Mouse (Mus musculus): Measurements from ENCODE around the gene Daam2.

Daam2 gene

DNA sequence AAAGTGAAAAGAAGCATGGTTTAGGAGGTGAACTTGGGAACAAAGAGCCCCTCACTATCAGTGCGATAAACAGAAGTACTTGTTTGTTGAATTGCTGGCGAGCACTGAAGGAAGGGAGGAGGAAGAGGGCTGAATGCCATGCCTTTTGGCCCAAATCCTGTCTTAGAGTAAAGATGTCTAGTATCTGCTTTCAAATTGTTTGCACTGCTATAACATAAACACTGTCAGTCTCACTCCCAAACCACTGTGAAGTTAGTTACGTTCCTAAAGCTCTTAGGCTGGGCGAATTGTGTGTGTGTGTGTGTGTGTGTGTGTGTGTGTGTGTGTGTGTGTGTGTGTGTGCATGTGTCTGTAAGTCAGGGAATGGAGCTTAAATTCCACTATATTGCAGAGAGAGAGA, 28.6 kb downstream of the Daam2 start:
- no peak for ATAC-seq (ENCODE audit: insufficient number of reproducible peaks, low FRiP score, low TSS enrichment)

GRCm38 (mm10) chr17:49534267-49534719, 29.9 kb downstream of the Daam2 start:
- ATAC-seq (ENCODE audit: insufficient number of reproducible peaks, low FRiP score, low TSS enrichment) = no peak

DNA sequence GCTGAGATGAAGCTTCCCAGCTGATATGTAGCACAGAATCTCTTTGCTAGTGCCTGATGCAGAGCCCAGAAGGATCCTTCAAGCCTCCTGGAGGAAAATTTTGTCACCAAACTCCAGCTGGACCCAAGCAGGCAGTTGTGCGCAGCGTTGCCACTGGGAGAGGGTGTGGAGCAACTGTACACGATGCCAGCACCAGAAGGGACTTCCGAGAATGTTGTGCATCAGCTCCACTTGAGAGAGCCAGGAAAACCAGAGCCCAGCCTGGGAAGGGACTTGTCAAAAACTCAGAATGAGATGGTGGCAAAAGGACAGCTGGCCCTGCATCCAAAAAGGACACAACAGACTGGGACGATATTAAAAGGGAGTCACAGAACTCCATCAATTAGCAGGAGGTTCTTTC, 32.5 kb downstream of the Daam2 start:
- ATAC-seq (ENCODE audit: insufficient number of reproducible peaks, low FRiP score, low TSS enrichment) = no peak

- no peak for ATAC-seq (ENCODE audit: insufficient number of reproducible peaks, low FRiP score, low TSS enrichment)
These were observed 33.9 kb downstream of the Daam2 start for GRCm38 (mm10) chr17:49530215-49530614.

- ATAC-seq (ENCODE audit: insufficient number of reproducible peaks, low FRiP score, low TSS enrichment) = peak; percentile 34; the same call in 1 of the 2 replicates
These were observed 35.5 kb downstream of the Daam2 start for GRCm38 (mm10) chr17:49528503-49529205.

GRCm38 (mm10) chr17:49528033-49528432, 36.1 kb downstream of the Daam2 start:
- ATAC-seq (ENCODE audit: insufficient number of reproducible peaks, low FRiP score, low TSS enrichment) = peak; percentile 86

- ATAC-seq (ENCODE audit: insufficient number of reproducible peaks, low FRiP score, low TSS enrichment) = no peak
These were observed 37.6 kb downstream of the Daam2 start for GRCm38 (mm10) chr17:49526566-49526965.

GRCm38 (mm10) chr17:49525911-49526310, 38.2 kb downstream of the Daam2 start:
- peak; percentile 45 for ATAC-seq (ENCODE audit: insufficient number of reproducible peaks, low FRiP score, low TSS enrichment)

GRCm38 (mm10) chr17:49524584-49524983, 39.6 kb downstream of the Daam2 start:
- ATAC-seq (ENCODE audit: insufficient number of reproducible peaks, low FRiP score, low TSS enrichment) = no peak

DNA sequence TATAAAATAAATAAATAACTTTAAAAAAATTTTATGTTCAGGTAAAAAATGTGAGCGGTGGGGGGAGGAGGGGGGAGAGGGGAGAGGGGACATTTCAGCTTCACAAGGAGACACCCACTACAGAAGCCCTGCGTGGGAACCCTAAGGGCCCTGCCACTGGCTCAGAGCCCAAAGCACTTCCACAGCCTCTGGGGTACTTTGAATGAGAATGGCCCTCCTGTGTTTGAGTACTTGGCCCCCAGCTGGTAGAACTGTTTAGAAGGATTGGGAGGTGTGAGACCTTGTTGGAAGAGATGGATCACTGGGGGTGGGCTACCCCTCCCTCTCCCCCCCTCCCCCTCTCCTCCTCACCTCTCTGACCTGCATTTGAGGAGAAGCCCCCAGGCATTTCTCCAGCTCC, 41.7 kb downstream of the Daam2 start:
- ATAC-seq (ENCODE audit: insufficient number of reproducible peaks, low FRiP score, low TSS enrichment) = no peak

DNA sequence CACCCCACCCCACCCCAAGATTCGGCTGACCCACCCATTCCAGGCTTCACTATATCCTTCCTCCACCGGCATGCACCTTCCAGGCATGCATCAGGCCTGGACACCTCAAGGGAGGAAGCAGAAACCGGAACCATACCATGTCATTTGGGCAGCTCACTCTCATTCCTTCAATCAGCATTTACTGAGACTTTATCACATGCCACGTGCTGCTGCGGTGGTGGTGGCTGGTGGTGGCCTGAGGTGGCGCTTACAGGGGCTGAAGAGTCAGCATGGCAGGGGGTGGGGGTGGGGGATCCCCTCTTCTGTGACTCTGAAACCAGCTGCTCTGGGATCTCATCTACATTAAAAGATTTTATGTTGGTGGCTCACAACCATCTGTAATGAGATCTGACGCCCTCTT, 42.1 kb downstream of the Daam2 start:
- no peak for ATAC-seq (ENCODE audit: insufficient number of reproducible peaks, low FRiP score, low TSS enrichment)

GRCm38 (mm10) chr17:49520674-49521073, 43.5 kb downstream of the Daam2 start:
- ATAC-seq (ENCODE audit: insufficient number of reproducible peaks, low FRiP score, low TSS enrichment) = no peak

DNA sequence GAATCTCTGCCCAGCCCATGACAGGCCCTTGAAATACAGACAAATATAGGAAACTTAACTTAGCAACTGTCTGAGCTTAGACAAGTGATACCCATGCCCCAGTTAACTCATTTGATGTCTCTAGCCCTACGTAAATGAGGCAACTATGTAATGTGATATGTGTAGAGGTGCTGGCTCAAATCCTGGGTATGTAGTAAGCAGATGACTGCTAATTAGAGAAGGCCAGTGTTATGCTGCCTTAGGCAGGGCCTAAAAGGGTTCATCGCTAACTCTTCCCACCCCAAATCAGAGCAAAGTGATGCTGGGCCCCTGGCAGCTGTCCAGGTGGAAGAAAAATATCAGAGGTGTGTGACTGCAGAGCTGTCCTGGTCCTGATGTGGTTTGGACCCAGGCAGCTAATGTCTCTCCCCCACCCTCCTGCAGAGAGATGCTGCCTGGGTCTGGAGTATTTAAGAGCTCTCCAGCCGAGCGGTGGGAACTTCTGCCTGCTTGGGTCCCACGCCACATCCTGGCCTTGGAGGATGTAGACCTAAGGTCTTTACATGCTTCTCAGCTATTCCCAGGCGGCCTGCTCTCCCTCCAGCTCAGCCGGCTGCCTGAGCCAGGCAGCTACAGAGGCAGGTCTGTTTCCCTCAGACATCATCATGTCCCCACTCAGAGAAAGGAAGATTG, 44.4 kb downstream of the Daam2 start:
- ATAC-seq (ENCODE audit: insufficient number of reproducible peaks, low FRiP score, low TSS enrichment) = no peak

DNA sequence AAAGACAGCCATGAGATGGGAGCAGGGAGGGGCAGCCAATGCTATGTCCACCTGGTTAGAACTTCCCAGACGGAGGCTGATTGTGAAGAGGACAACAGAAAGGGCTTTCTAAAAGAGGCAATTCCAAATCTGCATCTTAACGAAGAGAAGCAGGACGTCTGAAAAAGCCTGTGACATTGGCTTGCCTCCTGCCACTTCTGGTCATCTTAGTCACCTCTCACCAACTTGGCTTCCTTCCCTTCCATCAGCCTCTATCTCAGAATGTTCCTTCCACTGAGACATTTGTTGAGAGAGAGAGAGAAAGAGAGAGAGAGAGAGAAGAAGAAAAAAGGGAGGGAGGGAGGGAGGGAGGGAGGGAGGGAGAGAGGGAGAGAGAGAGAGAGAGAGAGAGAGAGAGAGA, 47.1 kb downstream of the Daam2 start:
- ATAC-seq (ENCODE audit: insufficient number of reproducible peaks, low FRiP score, low TSS enrichment) = no peak

GRCm38 (mm10) chr17:49515678-49516077, 48.5 kb downstream of the Daam2 start:
- no peak for ATAC-seq (ENCODE audit: insufficient number of reproducible peaks, low FRiP score, low TSS enrichment)

DNA sequence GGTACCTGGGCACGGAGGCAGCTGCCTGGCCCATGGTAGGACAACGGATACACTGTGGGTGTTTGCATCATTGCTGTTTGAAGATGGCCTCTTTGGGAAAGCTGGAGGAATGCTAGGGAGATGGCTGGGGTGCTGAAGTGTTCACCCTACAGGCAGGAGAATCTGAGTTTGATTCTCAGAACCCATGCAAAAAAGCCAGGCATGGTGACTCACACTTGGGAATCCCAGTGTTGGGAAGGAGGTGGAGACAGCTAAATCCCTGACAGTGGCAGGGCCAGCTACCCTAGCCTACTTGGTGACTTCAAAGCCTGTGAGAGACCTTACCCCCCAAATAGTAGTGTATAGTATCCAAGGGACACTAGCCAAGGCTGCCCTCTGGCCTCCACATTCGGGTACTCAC, 49.0 kb downstream of the Daam2 start:
- ATAC-seq (ENCODE audit: insufficient number of reproducible peaks, low FRiP score, low TSS enrichment) = no peak

GRCm38 (mm10) chr17:49512671-49513085, 51.5 kb downstream of the Daam2 start:
- peak; percentile 69 for ATAC-seq (ENCODE audit: insufficient number of reproducible peaks, low FRiP score, low TSS enrichment)

GRCm38 (mm10) chr17:49509431-49509830, 54.7 kb downstream of the Daam2 start:
- ATAC-seq (ENCODE audit: insufficient number of reproducible peaks, low FRiP score, low TSS enrichment) = no peak

GRCm38 (mm10) chr17:49503246-49503900, 60.8 kb downstream of the Daam2 start:
- ATAC-seq (ENCODE audit: insufficient number of reproducible peaks, low FRiP score, low TSS enrichment) = peak; percentile 66

GRCm38 (mm10) chr17:49500234-49500633, 63.9 kb downstream of the Daam2 start:
- no peak for ATAC-seq (ENCODE audit: insufficient number of reproducible peaks, low FRiP score, low TSS enrichment)

DNA sequence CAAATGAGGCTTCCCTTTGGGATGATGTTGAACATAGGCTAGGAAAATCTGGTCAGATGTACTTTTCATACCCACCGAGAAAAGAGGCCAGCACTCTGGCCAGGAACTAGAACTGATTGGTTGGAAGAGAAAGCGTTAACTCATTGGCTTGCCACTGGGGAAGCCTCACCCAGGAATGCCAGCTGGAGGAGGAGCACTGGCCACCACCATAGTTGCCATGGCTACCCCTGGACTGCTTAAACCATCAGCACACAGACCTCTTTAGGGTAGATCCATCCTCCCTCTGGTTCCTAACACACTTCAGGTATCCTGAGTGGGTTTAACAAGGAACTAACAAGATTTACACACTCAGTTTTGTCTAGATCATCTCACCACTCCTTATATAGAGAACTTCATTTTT, 64.5 kb downstream of the Daam2 start:
- no peak for ATAC-seq (ENCODE audit: insufficient number of reproducible peaks, low FRiP score, low TSS enrichment)
